Mouse (Mus musculus) cortical plate, adult 2 months (tissue): Measurements from ENCODE around the gene Rpl7a.

Experiments
- CTCF ChIP-seq: fragments of 200-500 bp; IDR thresholded peaks from 2 replicates; pipeline ENCODE4 v1.5.1; 2011; ENCODE audit warnings: mild to moderate bottlenecking, control low read depth, low read length; ENCODE audit not compliant: insufficient read depth; ENCODE audit errors: extremely low read depth
- POLR2A ChIP-seq: fragments of 200-500 bp; IDR thresholded peaks from 2 replicates; pipeline ENCODE4 v1.6.1; 2011; ENCODE audit warnings: mild to moderate bottlenecking, low read length, control low read depth; ENCODE audit not compliant: insufficient read depth; ENCODE audit errors: extremely low read depth

DNA sequence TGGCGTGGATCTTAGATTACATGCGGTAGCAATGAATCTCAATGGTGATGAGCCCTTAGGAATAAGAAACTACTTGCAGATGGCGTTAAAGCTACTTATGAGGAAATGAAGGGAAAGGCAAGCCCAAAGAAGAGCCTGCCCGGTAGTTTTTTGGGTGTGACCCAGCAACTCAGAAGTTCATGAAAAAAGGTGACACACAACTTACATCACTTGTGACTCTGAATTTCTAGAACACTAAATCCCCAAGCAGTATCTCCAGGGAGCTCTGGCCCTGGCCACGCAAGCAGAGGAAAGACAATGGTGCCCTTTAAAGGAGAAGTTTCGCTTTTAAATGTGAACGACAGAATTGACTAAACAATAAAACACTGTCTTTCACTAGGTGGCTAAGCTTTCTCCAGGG, 7.3 kb upstream of the Rpl7a start:
- TF ChIP-seq CTCF (no peak), POLR2A (no peak)
